Mouse (Mus musculus) heart, embryonic 14.5 days (tissue): ENCODE results near the gene Palld. TPM values are rescaled to one million over a fixed set of nuclear protein-coding genes. Genes with fewer than 3 reads are reported as not detected.

Experiments used
- ATAC-seq: fragments of 200-750 bp; cut with Nextera tagmentation; 2 replicates; pipeline ENCODE4 v1.8.0; 2017; ENCODE audit warnings: low read depth, moderate TSS enrichment; ENCODE audit not compliant: insufficient number of reproducible peaks, insufficient read depth, low FRiP score
- H3K27ac ChIP-seq, 2 experiments: fragments of 200-500 bp in 1 of 2; fragments of 300-500 bp in 1 of 2; sonication (generic) in 1 of 2; replicated peaks in 1 of 2; 2 replicates each; pipeline ENCODE4 v1.5.1; 2012 to 2014; ENCODE audit warnings: low read depth in 2 of 2, low read length in 2 of 2, control low read depth in 1 of 2, mild to moderate bottlenecking in 1 of 2, mixed read lengths in 1 of 2; ENCODE audit not compliant: control insufficient read depth in 1 of 2, insufficient read depth in 1 of 2
- H3K27me3 ChIP-seq: fragments of 300-500 bp; sonication (generic); 2 replicates; pipeline ENCODE4 v1.6.1; 2014; ENCODE audit warnings: mild to moderate bottlenecking, low read length, control low read depth; ENCODE audit not compliant: control insufficient read depth, insufficient read depth
- H3K36me3 ChIP-seq: fragments of 300-500 bp; sonication (generic); 2 replicates; pipeline ENCODE4 v1.6.1; 2014; ENCODE audit warnings: mild to moderate bottlenecking, control low read depth, low read length, mixed read lengths; ENCODE audit not compliant: control insufficient read depth, insufficient read depth
- H3K4me1 ChIP-seq, 2 experiments: fragments of 200-500 bp in 1 of 2; fragments of 300-500 bp in 1 of 2; sonication (generic) in 1 of 2; 2 replicates each; pipeline ENCODE4 v1.6.1; 2012 to 2014; ENCODE audit warnings: low read length in 2 of 2, control low read depth in 1 of 2, mixed read lengths in 1 of 2; ENCODE audit not compliant: control insufficient read depth in 2 of 2, insufficient read depth in 2 of 2
- H3K4me2 ChIP-seq: fragments of 300-500 bp; sonication (generic); 2 replicates; pipeline ENCODE4 v1.6.1; 2014; ENCODE audit warnings: mild to moderate bottlenecking, low read length
- H3K4me3 ChIP-seq, 2 experiments: fragments of 200-500 bp in 1 of 2; fragments of 300-500 bp in 1 of 2; sonication (generic) in 1 of 2; 2 replicates each; pipeline ENCODE4 v1.5.1; 2012 to 2014; ENCODE audit warnings: low read length in 2 of 2, mild to moderate bottlenecking in 2 of 2, control low read depth in 1 of 2, low read depth in 1 of 2, moderate library complexity in 1 of 2; ENCODE audit not compliant: control insufficient read depth in 1 of 2, insufficient read depth in 1 of 2
- H3K9ac ChIP-seq: fragments of 300-500 bp; sonication (generic); 2 replicates; pipeline ENCODE4 v1.6.1; 2014; ENCODE audit warnings: mild to moderate bottlenecking, low read length
- H3K9me3 ChIP-seq: fragments of 300-500 bp; sonication (generic); 2 replicates; pipeline ENCODE4 v1.6.1; 2016; ENCODE audit warnings: low read length, control low read depth; ENCODE audit not compliant: control insufficient read depth
- WGBS: fragments of 180-500 bp; shearing (Covaris S2); extraction: QIAGEN DNeasy Blood & Tissue Kit; methylation state at CpG from one replicate; pipeline ENCODE4 v1.1.7; 2014; 5-methylcytosine and 5-hydroxymethylcytosine counted together
- polyA plus RNA-seq: library from polyadenylated mRNA; unstranded; fragments of >200 nt; fragmentation: Nextera tagmentation; extraction: Ambion mirVana; gene quantifications from 2 replicates; pipeline ENCODE4 v1.2.1, GENCODE M21; 2014

Gene Palld
- polyA plus RNA-seq, 1 experiment from 2014 or later = 187 TPM

GRCm38 (mm10) chr8:61535472-61535871 lies 367.0 kb downstream of the Palld start:
- peaks cover 3 to 17% of the 10 kb centered on the region in 2 experiments for H3K4me1 ChIP-seq
- no peaks in the 10 kb centered on the region for H3K27me3 ChIP-seq
- no peak overlapping the region for H3K4me2 ChIP-seq
- no peak overlapping the region for H3K4me3 ChIP-seq
- ATAC-seq = no peak
- H3K9ac ChIP-seq = no peak overlapping the region
- peak overlapping the region in 1 of 2 experiments; percentile 62; a peak in 1 of 4 replicates for H3K27ac ChIP-seq
- H3K36me3 ChIP-seq = peaks cover 88% of the 10 kb centered on the region
- no peaks in the 10 kb centered on the region for H3K9me3 ChIP-seq
- WGBS = 82% methylated on average over 11 of the region's 11 CpGs

GRCm38 (mm10) chr8:61533356-61533926 lies 369.0 kb downstream of the Palld start:
- Histone ChIP-seq H3K9ac (no peak overlapping the region), H3K36me3 (peaks cover 98% of the 10 kb centered on the region), H3K27me3 (no peaks in the 10 kb centered on the region), H3K4me1 (peaks cover 3 to 17% of the 10 kb centered on the region in 2 experiments), H3K9me3 (no peaks in the 10 kb centered on the region), H3K4me2 (no peak overlapping the region), H3K27ac (no peak overlapping the region), H3K4me3 (no peak overlapping the region)
- ATAC-seq = no peak
- 49% methylated on average over 16 of the region's 16 CpGs for WGBS

GRCm38 (mm10) chr8:61532831-61533230 lies 369.7 kb downstream of the Palld start:
- H3K36me3 ChIP-seq = peaks cover 98% of the 10 kb centered on the region
- no peak overlapping the region for H3K4me3 ChIP-seq
- no peaks in the 10 kb centered on the region for H3K27me3 ChIP-seq
- no peak for ATAC-seq
- peaks cover 3 to 14% of the 10 kb centered on the region in 2 experiments for H3K4me1 ChIP-seq
- no peaks in the 10 kb centered on the region for H3K9me3 ChIP-seq
- H3K9ac ChIP-seq = no peak overlapping the region
- 85% methylated on average over 5 of the region's 5 CpGs for WGBS
- H3K27ac ChIP-seq = no peak overlapping the region
- no peak overlapping the region for H3K4me2 ChIP-seq

GRCm38 (mm10) chr8:61531944-61532795 lies 370.3 kb downstream of the Palld start:
- Histone ChIP-seq H3K27ac (no peak overlapping the region), H3K4me1 (peaks cover 3 to 9% of the 10 kb centered on the region in 2 experiments), H3K36me3 (peaks cover 98% of the 10 kb centered on the region), H3K9ac (no peak overlapping the region), H3K4me2 (no peak overlapping the region), H3K4me3 (no peak overlapping the region), H3K27me3 (no peaks in the 10 kb centered on the region), H3K9me3 (no peaks in the 10 kb centered on the region)
- ATAC-seq = no peak
- WGBS = 63% methylated on average over 22 of the region's 22 CpGs

GRCm38 (mm10) chr8:61528642-61529041 lies 373.8 kb downstream of the Palld start:
- no peak overlapping the region for H3K27ac ChIP-seq
- H3K9ac ChIP-seq = no peak overlapping the region
- peaks cover 98% of the 10 kb centered on the region for H3K36me3 ChIP-seq
- H3K9me3 ChIP-seq = no peaks in the 10 kb centered on the region
- peaks cover 0 to 7% of the 10 kb centered on the region in 2 experiments; a peak in 1 of 4 replicates for H3K4me1 ChIP-seq
- H3K27me3 ChIP-seq = no peaks in the 10 kb centered on the region
- ATAC-seq = no peak
- WGBS = 68% methylated on average over 6 of the region's 6 CpGs
- no peak overlapping the region for H3K4me2 ChIP-seq
- H3K4me3 ChIP-seq = no peak overlapping the region

- Histone ChIP-seq H3K36me3 (peaks cover 99% of the 10 kb centered on the region), H3K27ac (no peak overlapping the region), H3K27me3 (no peaks in the 10 kb centered on the region), H3K9me3 (no peaks in the 10 kb centered on the region), H3K4me2 (no peak overlapping the region), H3K4me1 (peaks cover 0 to 7% of the 10 kb centered on the region in 2 experiments; a peak in 1 of 4 replicates), H3K9ac (no peak overlapping the region), H3K4me3 (no peak overlapping the region)
- no peak for ATAC-seq
- WGBS = 88% methylated on average over 9 of the region's 9 CpGs
These were observed 374.3 kb downstream of the Palld start for GRCm38 (mm10) chr8:61528197-61528596.

GRCm38 (mm10) chr8:61527037-61527436 lies 375.5 kb downstream of the Palld start:
- Histone ChIP-seq H3K4me2 (no peak overlapping the region), H3K27ac (no peak overlapping the region), H3K4me3 (no peak overlapping the region), H3K9me3 (no peaks in the 10 kb centered on the region), H3K27me3 (no peaks in the 10 kb centered on the region), H3K9ac (no peak overlapping the region), H3K4me1 (peaks cover 0 to 7% of the 10 kb centered on the region in 2 experiments; a peak in 1 of 4 replicates), H3K36me3 (peaks cover 99% of the 10 kb centered on the region)
- 88% methylated on average over 14 of the region's 14 CpGs for WGBS
- no peak for ATAC-seq
